Mouse (Mus musculus) MEL (cell line): ENCODE results near the gene Apmap.

Source experiments
- BHLHE40 ChIP-seq: IDR thresholded peaks from 2 replicates; pipeline ENCODE4 v1.6.1; 2012; ENCODE audit warnings: low read depth, mild to moderate bottlenecking, inconsistent platforms, low read length, improper control_type of control experiment, borderline replicate concordance
- CTCF ChIP-seq, 3 experiments: IDR thresholded peaks in 2 of 3; conservative IDR thresholded peaks in 1 of 3; 2 replicates each; pipeline ENCODE4 v1.5.1; 2011 to 2012; ENCODE audit warnings: low read length in 3 of 3, low read depth in 2 of 3, mild to moderate bottlenecking in 2 of 3, improper control_type of control experiment in 1 of 3, inconsistent platforms in 1 of 3, mixed read lengths in 1 of 3, moderate library complexity in 1 of 3; ENCODE audit not compliant: control insufficient read depth in 1 of 3, insufficient read depth in 1 of 3, poor library complexity in 1 of 3, severe bottlenecking in 1 of 3

GRCm38 (mm10) chr2:150654814-150655213 is 46.4 kb upstream of the Apmap start:
- TF ChIP-seq CTCF (IDR thresholded peaks at IDR 0.05 in 2 of 3, conservative IDR thresholded peaks at IDR 0.05 in 1 of 3; ENCODE audit: control insufficient read depth in 1 of 3, insufficient read depth in 1 of 3, low read depth in 2 of 3, low read length in 3 of 3, poor library complexity in 1 of 3, severe bottlenecking in 1 of 3) (no peak), BHLHE40 (no peak)
